Mouse (Mus musculus): ENCODE data around the gene Thumpd1. TPM values are rescaled to one million over a fixed set of nuclear protein-coding genes. Genes with fewer than 3 reads are reported as not detected.
A peak's percentile ranks its signal among the peaks of the same experiment; 100 is the strongest.
"Not testable (repeated sequence)": the region's sequence is repeated elsewhere in the genome, so short reads cannot be mapped to it uniquely, and the experiment has no call there.

The Thumpd1 gene
- 10 to 100 TPM; 11.4 to 15.9 TPM for total RNA-seq (2021)
- long read RNA-seq, experiment 1, transcript Thumpd1-201 (4 exons, 2,689 nt) = major isoform, 16 of 21 reads
- long read RNA-seq, experiment 1, partial matches to known transcripts = 0 of 21 reads
- long read RNA-seq, experiment 1, other reads (novel, unspliced or antisense) = 5 of 21 reads
- long read RNA-seq, experiment 2, transcript Thumpd1-201 (4 exons, 2,689 nt) = major isoform, 17 of 20 reads
- long read RNA-seq, experiment 2, partial matches to known transcripts = 0 of 20 reads
- long read RNA-seq, experiment 2, other reads (novel, unspliced or antisense) = 3 of 20 reads

DNA sequence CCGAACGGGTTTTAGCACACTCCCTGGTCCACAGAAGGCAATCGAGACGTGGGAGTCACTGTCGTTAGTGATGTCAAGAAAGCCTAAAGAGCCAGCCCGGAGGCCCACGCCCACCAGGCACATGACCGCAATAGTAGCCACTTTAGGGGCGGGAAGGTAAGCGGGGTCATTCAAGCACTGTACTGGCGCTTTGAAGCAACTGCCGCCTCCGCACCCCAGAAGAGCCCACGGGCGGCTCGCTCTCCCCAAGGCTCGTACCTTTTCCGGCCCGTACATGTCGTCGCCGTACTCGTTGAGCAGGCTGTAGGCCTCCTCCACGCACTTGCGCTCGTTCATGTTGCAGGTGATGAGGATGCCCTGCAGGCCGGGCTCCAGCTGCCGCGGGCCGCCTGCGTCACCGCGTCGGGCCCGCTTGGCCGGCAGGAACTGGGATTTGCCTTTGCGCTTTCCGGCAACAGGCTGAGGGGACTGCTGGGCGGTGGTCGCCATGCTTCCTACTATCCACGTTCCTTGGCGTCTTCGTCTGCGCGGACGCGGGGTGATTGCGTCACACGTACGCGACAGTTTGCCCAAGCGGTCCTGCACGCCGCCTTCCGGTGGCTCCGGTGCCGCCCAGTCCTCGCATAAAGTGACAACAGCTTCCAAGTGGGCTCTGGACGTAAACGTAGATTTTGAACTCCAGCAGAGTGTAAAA, at the start of gene Thumpd1:
TSS of gene Thumpd1 (minus strand) at position 546 of the 694 bp plus-strand sequence.
- DNase-seq = peak; percentile 86 to 91
- intact Hi-C loops (cut with DNase I) = no loop called here

DNA sequence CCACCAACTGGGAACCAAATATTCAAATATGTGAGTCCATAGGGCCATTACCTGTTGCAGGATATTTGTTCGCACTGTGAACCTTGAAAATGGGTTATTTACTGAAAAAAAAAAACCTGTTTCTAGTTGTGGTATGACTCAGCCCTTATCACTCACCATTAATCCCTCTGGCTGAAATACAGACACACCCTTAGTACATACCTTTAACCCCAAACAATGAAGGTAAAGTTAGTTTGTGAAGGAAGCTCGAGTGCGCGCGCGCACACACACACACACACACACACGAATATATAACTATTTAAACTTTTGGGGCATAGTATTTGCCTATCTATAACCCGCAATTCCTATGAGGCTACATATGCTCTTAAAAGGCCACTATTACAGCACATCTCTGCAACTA, 49.3 kb upstream of the Thumpd1 start:
- intact Hi-C loops (cut with DNase I) = no loop called here
- no peak for DNase-seq

DNA sequence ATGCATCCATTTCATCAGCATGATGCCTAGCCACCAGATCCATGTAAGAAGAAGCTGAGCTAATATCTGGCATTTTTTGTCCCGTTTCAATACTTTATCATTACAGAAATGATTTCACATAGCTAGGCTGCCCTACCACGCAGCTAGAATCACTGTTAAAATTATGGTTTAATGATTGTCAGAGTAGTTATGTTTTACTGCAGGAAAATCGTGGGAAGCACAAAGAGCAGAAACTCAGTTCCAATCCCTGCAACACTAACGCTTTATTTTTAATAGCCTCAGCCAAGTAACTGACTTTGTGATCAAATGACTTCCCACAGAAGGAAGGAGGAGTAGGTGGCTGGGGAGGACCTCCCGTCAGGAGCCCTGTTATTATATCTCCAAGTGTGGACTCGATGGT, 46.4 kb upstream of the Thumpd1 start:
- intact Hi-C loops (cut with DNase I) = no loop called here
- DNase-seq = no peak

DNA sequence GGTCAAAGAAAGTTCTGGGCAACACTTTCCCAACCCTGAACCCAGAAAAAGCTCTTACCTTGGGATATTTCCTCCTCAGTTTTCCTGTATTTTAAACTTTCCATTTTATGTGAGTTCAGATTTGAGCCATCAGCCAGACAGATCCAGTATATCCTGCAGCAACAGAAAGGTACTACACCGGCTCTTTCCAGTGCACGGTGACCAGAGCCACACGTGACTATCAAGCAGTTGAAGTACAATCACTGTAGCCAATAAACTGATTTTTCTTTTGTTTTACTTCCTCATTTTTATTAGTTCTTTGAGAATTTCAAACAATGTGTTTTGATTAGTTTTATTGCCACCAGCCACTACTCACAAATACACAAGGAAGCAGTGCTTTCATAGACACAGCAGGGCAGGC, 43.8 kb upstream of the Thumpd1 start:
- intact Hi-C loops (cut with DNase I) = no loop called here
- DNase-seq = no peak

DNA sequence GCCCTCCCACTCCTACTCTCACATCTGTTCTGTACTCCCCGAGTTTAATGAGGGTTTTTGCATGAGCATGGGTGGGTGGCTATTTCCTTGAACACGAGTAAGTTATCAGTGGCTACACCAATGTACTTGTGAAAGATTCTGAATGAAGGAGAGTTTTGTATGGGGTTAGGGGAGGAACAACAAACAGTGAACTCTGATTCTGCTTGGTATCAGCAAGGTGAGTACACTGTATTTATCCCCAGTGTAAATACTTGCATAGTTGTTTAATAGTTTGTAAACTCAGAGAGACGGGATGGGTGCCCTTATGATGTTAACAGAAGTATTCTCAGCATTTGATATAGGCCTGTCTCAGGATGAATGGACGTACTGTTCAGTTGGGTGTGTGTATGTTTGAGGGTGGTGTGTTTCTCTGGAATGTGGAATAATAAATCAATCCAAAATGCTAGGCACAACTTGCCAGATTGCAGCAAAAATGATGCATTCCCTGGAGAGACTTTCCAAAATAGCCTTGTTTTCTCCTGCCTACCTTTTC, 41.6 kb upstream of the Thumpd1 start:
- intact Hi-C loops (cut with DNase I) = no loop called here
- DNase-seq = no peak

DNA sequence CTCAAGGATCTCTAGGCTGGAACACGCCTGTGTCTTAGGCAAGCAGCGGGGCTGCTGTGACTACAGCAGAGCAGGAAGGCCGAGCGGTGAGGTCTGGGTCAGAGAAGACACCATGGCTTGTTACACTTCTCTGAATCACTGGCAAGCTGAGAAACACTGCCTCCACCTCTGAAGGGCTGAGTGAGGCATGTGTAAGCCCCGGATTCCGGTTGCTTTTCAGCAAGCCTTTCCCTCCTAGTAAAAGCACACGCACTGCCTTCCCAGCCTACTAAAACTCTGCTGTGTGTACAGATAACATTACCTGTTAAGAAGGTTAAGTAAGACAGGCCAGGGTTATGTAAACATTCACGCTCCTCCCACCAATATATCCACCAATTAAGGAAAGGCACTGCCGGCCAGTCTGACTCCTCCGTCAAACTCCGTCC, 39.9 kb upstream of the Thumpd1 start, which contains the start of gene Acsm3:
TSS of gene Acsm3 (plus strand) at position 397 of the 425 bp plus-strand sequence.
- intact Hi-C loops (cut with DNase I) = no loop called here
- DNase-seq = no peak

DNA sequence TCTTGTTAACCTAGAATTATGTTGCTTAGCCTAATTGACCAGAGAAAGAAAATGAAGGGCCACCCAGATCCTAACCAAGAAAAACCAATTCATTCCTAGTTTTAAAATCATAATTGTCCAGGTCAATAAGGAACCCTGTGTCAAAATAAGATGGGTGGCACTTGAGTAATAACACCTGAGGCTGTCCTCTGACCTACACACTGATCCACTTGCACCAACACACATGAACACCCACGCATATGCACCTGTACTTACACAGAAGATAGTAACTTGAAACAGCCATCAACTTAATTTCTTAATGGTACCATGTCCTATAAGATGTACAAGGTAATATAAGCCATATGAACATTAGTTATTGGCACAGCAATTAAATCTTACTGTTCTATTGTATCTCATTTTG, 33.1 kb upstream of the Thumpd1 start:
- DNase-seq = no peak
- intact Hi-C loops (cut with DNase I) = no loop called here

DNA sequence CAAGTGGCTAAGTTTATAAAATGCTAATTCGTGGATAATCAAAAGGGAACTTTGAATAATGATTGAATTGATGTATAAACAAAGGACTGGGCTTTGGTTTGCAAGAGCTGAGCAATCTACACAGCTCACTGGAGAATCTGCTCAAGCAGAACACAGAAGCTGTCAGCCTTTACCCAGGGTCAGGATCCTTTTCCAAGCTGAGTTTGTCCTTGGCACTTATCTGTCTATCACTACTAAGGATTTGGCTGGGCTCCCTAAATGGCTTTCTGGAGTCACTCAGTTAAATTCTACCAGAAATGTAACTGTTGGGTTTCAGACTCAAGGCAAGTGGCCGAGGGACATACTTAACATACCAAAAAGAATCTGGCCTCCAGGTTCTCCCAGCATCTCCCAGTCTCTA, 29.3 kb upstream of the Thumpd1 start:
- no peak for DNase-seq

DNA sequence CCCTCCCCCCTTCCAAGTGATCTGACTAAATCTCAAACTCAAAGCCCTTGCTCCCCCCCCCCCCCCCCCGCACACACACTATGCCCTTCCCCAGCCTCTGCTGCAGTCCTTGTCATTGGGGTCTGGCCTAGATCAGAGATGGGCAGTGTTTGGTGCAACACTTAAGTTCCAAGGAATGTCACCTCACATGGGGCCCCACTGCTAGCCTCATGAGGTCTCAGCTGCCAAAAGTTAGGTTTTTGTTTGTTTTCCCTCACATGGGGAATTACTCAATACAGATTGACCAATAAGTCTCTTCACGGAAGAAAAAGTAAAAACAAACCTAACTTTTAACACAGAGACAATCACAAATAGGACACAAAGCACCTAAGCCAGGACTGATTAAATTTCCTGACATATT, 28.2 kb upstream of the Thumpd1 start:
- intact Hi-C loops (cut with DNase I) = no loop called here
- no peak for DNase-seq

More for the DNA sequence above, 29.3 kb upstream of the Thumpd1 start:
- intact Hi-C loops (cut with DNase I) = no loop called here

DNA sequence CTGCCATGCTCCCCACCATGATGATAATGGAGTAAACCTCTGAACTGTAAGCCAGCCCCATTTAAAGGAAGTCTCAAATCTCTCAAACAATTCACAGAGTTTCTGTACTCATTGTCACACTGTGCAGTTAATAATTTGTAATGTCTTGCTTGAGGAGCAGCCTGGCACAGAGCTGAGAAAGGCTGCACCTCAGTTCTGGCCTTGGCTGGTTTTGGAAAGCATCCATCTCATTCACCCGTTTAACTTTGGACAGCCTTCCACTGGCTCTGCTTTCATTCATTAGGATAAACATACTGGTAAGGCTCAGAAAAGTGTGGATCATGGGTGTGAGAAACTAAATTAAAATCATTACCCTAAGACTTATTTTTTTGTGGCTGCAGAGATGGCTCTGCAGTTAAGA, 25.3 kb upstream of the Thumpd1 start:
- no peak for DNase-seq
- intact Hi-C loops (cut with DNase I) = no loop called here

DNA sequence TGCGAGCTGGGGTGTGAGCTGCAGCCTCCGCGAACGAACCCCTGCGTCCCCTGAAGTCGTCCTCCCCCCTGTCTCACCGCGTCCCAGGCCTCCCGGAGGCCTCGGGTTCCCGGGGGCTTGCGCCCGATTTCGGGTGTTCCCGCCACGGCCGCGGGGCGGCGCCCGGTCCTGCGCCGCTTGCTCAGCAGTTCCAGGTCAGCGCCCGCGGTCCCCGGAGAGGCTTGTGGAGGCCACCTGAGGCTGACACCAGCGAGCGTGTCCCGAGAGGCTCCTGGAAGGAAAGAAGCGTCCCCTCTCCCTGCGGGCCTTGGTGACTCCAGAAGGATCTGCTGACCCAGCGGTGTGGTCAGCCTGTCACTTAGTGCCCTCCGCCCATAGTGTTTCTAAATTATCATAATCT, 23.7 kb upstream of the Thumpd1 start:
- intact Hi-C loops (cut with DNase I) = loop anchor here (5.0 kb wide), 1 partner anchor 1823 kb away; no protein-coding TSS in a partner anchor
- DNase-seq = no peak

DNA sequence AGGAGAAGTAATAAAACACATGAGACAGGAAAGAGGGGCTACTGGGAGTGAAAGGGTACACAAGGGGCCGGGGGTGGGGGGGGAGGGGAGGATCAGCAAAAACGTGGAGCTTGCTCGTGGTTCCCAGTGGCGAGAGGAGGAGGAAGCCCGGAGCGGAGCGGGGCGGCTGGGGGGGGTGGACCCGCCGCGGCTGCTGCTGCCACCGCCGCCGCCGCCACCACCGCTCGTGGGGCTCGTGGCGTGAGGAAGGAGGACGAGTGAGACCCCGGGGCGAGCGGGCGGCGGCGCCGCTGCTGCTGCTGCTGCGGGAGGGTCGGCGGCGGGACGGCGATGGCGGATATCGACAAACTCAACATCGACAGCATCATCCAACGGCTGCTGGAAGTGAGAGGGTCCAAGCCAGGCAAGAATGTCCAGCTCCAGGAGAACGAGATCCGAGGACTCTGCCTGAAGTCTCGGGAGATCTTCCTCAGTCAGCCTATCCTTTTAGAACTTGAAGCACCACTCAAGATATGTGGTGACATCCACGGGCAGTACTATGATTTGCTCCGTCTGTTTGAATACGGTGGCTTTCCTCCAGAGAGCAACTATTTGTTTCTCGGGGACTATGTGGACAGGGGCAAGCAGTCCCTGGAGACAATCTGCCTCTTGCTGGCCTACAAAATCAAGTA, 19.3 kb upstream of the Thumpd1 start:
- intact Hi-C loops (cut with DNase I) = loop anchor here (5.0 kb wide), 1 partner anchor 1827 kb away; no protein-coding TSS in a partner anchor
- not testable (repeated sequence) for DNase-seq

DNA sequence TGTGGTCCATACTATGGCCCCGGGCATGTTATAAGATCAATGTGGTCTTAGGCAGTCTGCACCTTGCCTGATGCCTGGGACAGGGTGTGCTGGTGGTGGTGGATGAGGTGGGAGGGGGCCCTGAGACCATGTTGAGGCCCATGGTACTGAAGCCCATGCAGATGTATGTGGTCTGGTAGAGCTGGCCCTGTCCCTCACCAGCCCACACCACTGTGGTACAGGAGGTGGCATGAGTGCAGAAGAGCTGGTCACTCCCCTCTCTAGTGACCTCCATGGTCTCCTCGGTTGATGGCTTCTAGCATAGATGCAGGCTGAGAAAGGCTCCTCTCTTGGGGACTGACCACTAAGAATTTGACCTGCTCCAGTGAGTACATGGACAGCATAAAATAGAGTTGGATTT, 18.3 kb upstream of the Thumpd1 start:
- no peak for DNase-seq
- intact Hi-C loops (cut with DNase I) = no loop called here

DNA sequence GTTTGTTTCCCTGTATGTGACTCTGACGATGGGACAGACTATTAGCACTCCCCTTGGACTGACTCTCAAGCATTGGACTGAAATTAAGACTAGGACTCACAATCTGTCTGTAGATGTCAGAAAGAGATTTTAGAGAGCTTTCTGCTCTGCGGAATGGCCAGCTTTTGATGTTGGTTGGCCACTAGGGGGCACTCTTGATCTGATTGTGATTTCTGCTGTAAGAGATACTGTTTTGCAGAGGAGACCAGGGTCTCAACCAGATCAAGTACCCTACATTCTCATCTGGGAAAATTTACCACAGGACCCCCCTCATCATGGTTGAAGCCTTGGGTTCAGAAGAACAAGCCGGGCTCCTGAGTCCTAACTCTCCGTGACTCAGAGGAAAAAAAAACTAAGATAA, 10.7 kb upstream of the Thumpd1 start:
- intact Hi-C loops (cut with DNase I) = not testable (repeated sequence)

DNA sequence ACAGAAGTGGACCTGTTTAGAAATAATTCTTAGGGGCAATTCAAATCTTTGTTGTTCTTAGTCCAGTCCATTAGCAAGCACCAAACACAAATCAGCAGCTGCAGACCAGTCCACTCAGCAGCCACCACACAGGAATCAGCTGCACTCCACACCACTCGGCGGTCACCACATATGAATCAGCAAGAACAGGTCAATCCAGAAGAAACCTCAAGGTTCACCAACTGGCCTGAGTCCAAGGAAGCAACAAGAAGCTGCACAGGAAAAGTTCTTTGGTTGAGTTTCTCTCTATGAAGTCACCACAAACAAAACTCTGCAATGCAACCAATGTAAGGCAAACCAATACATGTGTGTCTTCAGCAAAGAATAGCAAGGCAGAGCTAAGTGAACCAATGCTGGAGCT, 7.0 kb upstream of the Thumpd1 start:
- no peak for DNase-seq

More for the DNA sequence above, 10.7 kb upstream of the Thumpd1 start:
- not testable (repeated sequence) for DNase-seq

DNA sequence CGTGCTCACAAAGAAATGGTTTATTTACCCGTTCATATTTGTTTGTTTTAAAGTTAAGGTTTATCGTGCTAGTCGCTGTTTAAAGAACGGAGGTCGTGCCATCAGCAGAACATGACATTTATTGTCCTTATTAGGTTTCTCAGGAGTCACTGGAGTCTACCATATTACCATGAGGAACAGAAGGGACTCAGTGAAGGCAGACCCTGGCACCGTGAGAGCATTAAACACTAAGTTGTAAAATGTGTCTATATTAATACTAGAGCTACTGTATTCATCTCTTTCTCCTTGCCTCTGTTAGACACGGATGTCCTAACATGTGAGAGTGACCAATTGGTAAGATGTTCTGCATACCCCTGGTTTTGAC, 331 bp upstream of the Thumpd1 start:
- DNase-seq = no peak
- intact Hi-C loops (cut with DNase I) = no loop called here

More for the DNA sequence above, 7.0 kb upstream of the Thumpd1 start:
- intact Hi-C loops (cut with DNase I) = no loop called here

DNA sequence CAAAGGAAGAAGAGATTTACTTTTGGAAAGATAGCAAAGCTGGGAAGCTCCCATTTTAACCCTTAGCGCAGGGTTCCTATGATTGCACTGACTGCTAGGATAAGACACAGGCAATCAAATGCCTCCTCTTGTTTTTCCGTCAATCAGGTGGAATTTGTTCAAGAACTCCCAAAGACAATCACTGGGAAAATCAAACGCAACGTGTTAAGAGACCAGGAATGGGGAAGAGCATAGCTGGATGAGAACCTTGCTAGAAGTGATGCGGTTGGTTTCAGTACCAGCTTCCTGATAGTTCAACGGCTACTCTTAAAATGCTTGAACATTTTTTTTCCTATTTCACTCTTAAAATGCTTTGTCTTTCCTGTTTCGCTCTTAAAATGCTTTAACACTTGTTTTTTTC, 6.5 kb downstream of the Thumpd1 start:
- intact Hi-C loops (cut with DNase I) = no loop called here
- no peak for DNase-seq

DNA sequence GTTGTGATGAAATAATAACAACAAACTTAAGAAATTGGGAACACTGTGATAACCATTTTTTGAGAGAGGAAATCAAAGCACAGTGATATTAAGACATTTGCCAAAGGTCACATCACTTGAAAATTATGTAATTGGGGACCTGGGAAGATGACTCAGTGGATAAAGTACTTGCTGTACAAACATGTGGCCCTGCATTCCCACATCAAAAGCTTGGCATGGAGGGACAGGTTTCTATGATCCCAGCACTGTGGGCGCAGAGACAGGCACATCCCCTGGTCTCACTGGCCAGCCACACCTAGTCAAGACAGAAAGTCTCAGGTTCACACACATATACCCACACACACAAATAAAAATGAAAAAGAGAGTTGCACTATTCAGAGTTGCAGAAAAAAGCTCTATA, 25.7 kb downstream of the Thumpd1 start:
- DNase-seq = no peak
- intact Hi-C loops (cut with DNase I) = no loop called here

DNA sequence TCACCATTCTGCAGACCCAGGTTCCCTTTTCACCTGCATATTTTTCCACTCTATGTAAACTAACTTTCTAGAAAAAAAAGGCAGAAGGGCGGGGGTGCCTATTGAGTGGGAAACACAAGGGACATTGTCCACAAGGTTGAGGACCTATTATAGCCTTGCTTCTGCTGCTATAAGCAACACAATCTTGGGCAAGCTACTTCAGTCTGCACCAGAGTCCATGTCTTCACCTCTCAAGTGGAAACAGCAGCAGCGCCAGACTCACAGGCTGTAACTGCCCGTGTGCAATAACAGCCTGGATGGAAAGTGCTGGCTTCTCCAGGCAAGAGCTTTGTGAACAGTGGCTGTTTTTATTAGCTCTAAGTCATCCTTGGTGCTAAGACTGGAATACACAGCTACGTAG, 28.3 kb downstream of the Thumpd1 start:
- DNase-seq = no peak
- intact Hi-C loops (cut with DNase I) = no loop called here

DNA sequence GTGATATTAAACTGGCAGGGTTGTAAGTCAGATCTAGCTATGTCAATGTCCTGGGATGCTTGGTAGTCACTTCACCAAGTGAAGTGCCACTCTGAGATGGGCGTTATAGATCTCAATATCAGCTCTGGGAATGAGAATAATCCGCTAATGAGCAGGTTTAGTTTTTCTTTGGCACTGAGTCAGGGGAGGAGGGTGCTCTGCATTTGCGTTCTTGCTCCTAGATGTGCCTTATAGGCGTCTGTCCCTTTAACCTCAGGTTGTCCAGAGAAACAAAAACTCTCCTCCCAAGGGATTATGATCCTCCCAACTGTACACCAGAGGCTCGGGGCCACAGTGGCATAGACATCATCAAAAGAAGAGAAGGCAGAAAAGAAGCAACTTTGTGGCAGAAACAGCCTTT, 30.9 kb downstream of the Thumpd1 start, which contains the start of gene Acsm4:
TSS of gene Acsm4 (plus strand) at position 301 of the 400 bp plus-strand sequence.
- DNase-seq = no peak
- intact Hi-C loops (cut with DNase I) = no loop called here

DNA sequence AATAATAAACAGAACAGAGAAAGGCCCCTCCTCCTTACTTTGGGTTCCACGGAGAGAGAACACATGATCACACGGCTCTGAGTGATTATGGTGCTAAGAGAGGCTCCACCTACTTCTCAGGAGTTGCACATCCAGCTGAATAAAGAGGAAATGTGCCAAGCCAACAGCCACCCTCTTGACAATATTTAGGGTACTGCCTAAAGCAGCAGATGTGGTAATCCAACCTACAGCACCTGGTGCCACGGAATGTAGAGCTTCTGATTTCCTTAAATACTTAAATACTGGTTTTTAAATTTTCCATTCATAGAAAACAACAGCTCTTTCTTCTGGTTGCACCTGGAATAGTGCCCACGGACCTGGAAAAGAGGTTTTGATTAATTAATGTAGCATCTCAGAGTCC, 37.9 kb downstream of the Thumpd1 start:
- no peak for DNase-seq
- intact Hi-C loops (cut with DNase I) = no loop called here
